Mouse (Mus musculus): ENCODE measurements at regions not wholly inside any gene's neighbourhood (a gene's known extent, or its start where the extent isn't known, plus 50 kb on each side); places are given as distances from the start of the nearest gene placed in this dataset.

DNA sequence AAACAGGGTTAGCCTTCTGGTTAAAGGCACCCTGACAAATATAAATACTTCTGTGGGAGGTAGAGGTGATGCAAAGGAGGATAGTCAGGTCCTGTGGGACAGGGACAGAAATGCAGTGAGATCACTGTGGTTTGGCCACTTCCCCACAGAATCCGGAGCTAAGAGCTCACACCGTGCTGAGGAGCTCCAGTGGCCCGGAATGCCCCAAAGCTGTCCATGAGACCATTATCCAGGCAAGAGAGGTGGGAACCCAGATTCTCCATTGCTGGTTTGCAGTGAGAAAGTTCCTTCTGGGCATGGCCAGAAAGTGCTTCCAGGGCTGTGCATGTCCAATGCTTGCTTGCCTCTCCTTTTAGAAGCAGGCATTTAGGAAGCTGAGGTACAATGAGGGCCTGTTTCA lies 95.8 kb upstream of the Trib2 start:
- TF ChIP-seq CTCF (IDR thresholded peaks at IDR 0.05; ENCODE audit: borderline replicate concordance, insufficient read depth, low read length) (no peak), POLR2A (IDR thresholded peaks at IDR 0.05; ENCODE audit: low read depth, low read length) (no peak)
